Mouse (Mus musculus) heart, adult 2 months (tissue): ENCODE results near the gene Trpm4. TPM values are rescaled to one million over a fixed set of nuclear protein-coding genes. Genes with fewer than 3 reads are reported as not detected.

Experiments used
- DNase-seq, 2 experiments: peaks; one replicate each; pipeline ENCODE4 v3.0.0; 2021
- H3K27ac ChIP-seq: fragments of 200-600 bp; 2 replicates; pipeline ENCODE4 v1.8.1; 2022
- H3K27me3 ChIP-seq: fragments of 200-500 bp; 2 replicates; pipeline ENCODE4 v1.6.1; 2012; ENCODE audit warnings: mild to moderate bottlenecking, low read length, inconsistent platforms, mixed read lengths; ENCODE audit not compliant: control insufficient read depth, insufficient read depth
- H3K36me3 ChIP-seq: fragments of 200-500 bp; 2 replicates; pipeline ENCODE4 v1.6.1; 2012; ENCODE audit warnings: low read length, inconsistent platforms; ENCODE audit not compliant: control insufficient read depth, insufficient read depth
- H3K4me1 ChIP-seq: fragments of 200-500 bp; 2 replicates; pipeline ENCODE4 v1.6.1; 2011; ENCODE audit warnings: low read length; ENCODE audit not compliant: control insufficient read depth, insufficient read depth
- H3K4me3 ChIP-seq: fragments of 200-600 bp; 2 replicates; pipeline ENCODE4 v1.8.1; 2022
- H3K79me2 ChIP-seq: fragments of 200-500 bp; replicated peaks from 2 replicates; pipeline ENCODE4 v1.6.1; 2012; ENCODE audit warnings: mild to moderate bottlenecking, inconsistent platforms, low read length, moderate library complexity, mixed read lengths; ENCODE audit not compliant: control insufficient read depth, insufficient read depth
- H3K9ac ChIP-seq: fragments of 200-500 bp; 2 replicates; pipeline ENCODE4 v1.6.1; 2012; ENCODE audit warnings: low read depth, mild to moderate bottlenecking, control low read depth, inconsistent platforms, low read length, mixed read lengths
- CTCF ChIP-seq: fragments of 200-600 bp; IDR thresholded peaks from 2 replicates; pipeline ENCODE4 v1.8.1; 2022; ENCODE audit warnings: antibody characterized with exemption, mild to moderate bottlenecking, moderate library complexity
- EP300 ChIP-seq: fragments of 200-500 bp; IDR thresholded peaks from 2 replicates; pipeline ENCODE4 v1.6.1; 2011; ENCODE audit warnings: low read depth, low read length, control low read depth; ENCODE audit not compliant: insufficient read depth
- POLR2A ChIP-seq: fragments of 200-500 bp; IDR thresholded peaks from 2 replicates; pipeline ENCODE4 v1.6.1; 2011; ENCODE audit warnings: mild to moderate bottlenecking, low read depth, low read length, control low read depth; ENCODE audit not compliant: insufficient read depth
- WGBS: fragments of 180-500 bp; shearing (Covaris S2); methylation state at CpG from one replicate; pipeline ENCODE4 v1.1.7; 2018; 5-methylcytosine and 5-hydroxymethylcytosine counted together
- intact Hi-C: fragments of 180-260 bp; cut with DNase I; formaldehyde crosslinking; loops from one replicate; pipeline ENCODE4 v1.15.1; 2025
- polyA plus RNA-seq: library from polyadenylated mRNA; depleted of rRNA; stranded (reverse); fragments of >200 nt; gene quantifications from 2 replicates; pipeline ENCODE4 v1.2.3, GENCODE M21; 2012
- total RNA-seq, 2 experiments: library from RNA; stranded (reverse); gene quantifications; 2 replicates each; pipeline ENCODE4 v1.2.3; 2021

Trpm4 gene
- total and polyA plus RNA-seq, 3 experiments: 21.0 to 38.7 (median 21.4) TPM

- Histone ChIP-seq H3K27me3 (no peaks in the 10 kb centered on the region), H3K9ac (no peak overlapping the region), H3K4me1 (no peaks in the 10 kb centered on the region), H3K4me3 (no peak overlapping the region), H3K79me2 (no peaks in the 10 kb centered on the region), H3K27ac (no peak overlapping the region), H3K36me3 (no peaks in the 10 kb centered on the region)
- intact Hi-C loops: no loop called here
- 46% methylated on average over 9 of the region's 9 CpGs for WGBS
- TF ChIP-seq EP300: no peak
- no peak for TF ChIP-seq POLR2A
- no peak for TF ChIP-seq CTCF
- DNase-seq: no peak
Measured at GRCm38 (mm10) chr7:45313495-45313894, 20.1 kb downstream of the Trpm4 start.

- DNase-seq: no peak
- Histone ChIP-seq H3K9ac (no peak overlapping the region), H3K4me3 (no peak overlapping the region), H3K79me2 (no peaks in the 10 kb centered on the region), H3K4me1 (no peaks in the 10 kb centered on the region), H3K27ac (no peak overlapping the region), H3K27me3 (no peaks in the 10 kb centered on the region), H3K36me3 (no peaks in the 10 kb centered on the region)
- WGBS: 35% methylated on average over 10 of the region's 10 CpGs
- intact Hi-C loops: no loop called here
- no peak for TF ChIP-seq POLR2A
- no peak for TF ChIP-seq EP300
- TF ChIP-seq CTCF: no peak
Measured at GRCm38 (mm10) chr7:45312686-45313453, 20.7 kb downstream of the Trpm4 start.

GRCm38 (mm10) chr7:45312023-45312422, 21.6 kb downstream of the Trpm4 start:
- intact Hi-C loops: no loop called here
- no peak overlapping the region for H3K4me3 ChIP-seq
- WGBS: 63% methylated on average over 8 of the region's 8 CpGs
- no peaks in the 10 kb centered on the region for H3K4me1 ChIP-seq
- H3K27ac ChIP-seq: no peak overlapping the region
- no peak for TF ChIP-seq POLR2A
- no peak for TF ChIP-seq CTCF
- no peak for TF ChIP-seq EP300
- DNase-seq: no peak
- no peaks in the 10 kb centered on the region for H3K27me3 ChIP-seq
- H3K79me2 ChIP-seq: no peaks in the 10 kb centered on the region
- no peak overlapping the region for H3K9ac ChIP-seq
- H3K36me3 ChIP-seq: no peaks in the 10 kb centered on the region

GRCm38 (mm10) chr7:45309455-45309854, 24.1 kb downstream of the Trpm4 start:
- Histone ChIP-seq H3K4me1 (no peaks in the 10 kb centered on the region), H3K36me3 (no peaks in the 10 kb centered on the region), H3K27ac (no peak overlapping the region), H3K4me3 (no peak overlapping the region), H3K27me3 (no peaks in the 10 kb centered on the region), H3K79me2 (no peaks in the 10 kb centered on the region), H3K9ac (no peak overlapping the region)
- intact Hi-C loops: loop anchor here (5.0 to 10.0 kb wide), 2 partner anchors 33 to 55 kb away; partner anchors contain the start of gene Ppfia3
- WGBS: 23% methylated on average over 9 of the region's 9 CpGs
- TF ChIP-seq CTCF: peak; percentile 75
- no peak for TF ChIP-seq EP300
- no peak for TF ChIP-seq POLR2A
- DNase-seq: peak; percentile 36 to 47

GRCm38 (mm10) chr7:45308551-45309240, 24.9 kb downstream of the Trpm4 start:
- TF ChIP-seq CTCF: no peak
- no peak for TF ChIP-seq EP300
- no peak for TF ChIP-seq POLR2A
- DNase-seq: no peak
- 72% methylated on average over 15 of the region's 15 CpGs for WGBS
- intact Hi-C loops: loop anchor here (5.0 to 10.0 kb wide), 2 partner anchors 34 to 56 kb away; partner anchors contain the start of gene Ppfia3
- Histone ChIP-seq H3K9ac (no peak overlapping the region), H3K36me3 (no peaks in the 10 kb centered on the region), H3K4me3 (no peak overlapping the region), H3K27me3 (no peaks in the 10 kb centered on the region), H3K79me2 (no peaks in the 10 kb centered on the region), H3K27ac (no peak overlapping the region), H3K4me1 (no peaks in the 10 kb centered on the region)

GRCm38 (mm10) chr7:45305275-45305674, 28.3 kb downstream of the Trpm4 start:
- Histone ChIP-seq H3K79me2 (no peaks in the 10 kb centered on the region), H3K36me3 (no peaks in the 10 kb centered on the region), H3K4me1 (no peaks in the 10 kb centered on the region), H3K4me3 (no peak overlapping the region), H3K27ac (no peak overlapping the region), H3K9ac (no peak overlapping the region), H3K27me3 (no peaks in the 10 kb centered on the region)
- intact Hi-C loops: loop anchor here (5.0 to 10.0 kb wide), 2 partner anchors 37 to 60 kb away; partner anchors contain the start of gene Ppfia3
- TF ChIP-seq POLR2A (no peak), EP300 (peak; percentile 64; the same call in 1 of the 2 replicates), CTCF (peak; percentile 72)
- peak; percentile 41 to 56 for DNase-seq
- WGBS: 33% methylated on average over 17 of the region's 17 CpGs
